ENCODE assay signal across 11 mouse cellular contexts in genomic region chr5:115522531-115522930, GRCm38 (mm10). TPM values are rescaled to one million over a fixed set of nuclear protein-coding genes. Genes with fewer than 3 reads are reported as not detected.
DNase-seq lines count a peak whose midpoint lies in the region; ATAC-seq and TF ChIP-seq lines count a peak whose summit lies in the region.
"Had no signal": no experiment of that assay in that cellular context is flagged by ENCODE, and none has a peak within 500 bp of the region (broad histone marks: within the 10 kb centered on the region; RNA-seq: fewer than 3 reads in every experiment).

No protein-coding gene starts in this region.

- no peak overlapping the region for H3K4me2 ChIP-seq in lung, embryonic 14.5 days
- H3K4me2 ChIP-seq in intestine, embryonic 14.5 days (ENCODE audit: low read length) = no peak overlapping the region
- H3K4me2 ChIP-seq in myocyte (ENCODE audit: low read depth) = peak overlapping the region; percentile 43

- H3K36me3 ChIP-seq in heart, adult 2 months (ENCODE audit: control insufficient read depth, insufficient read depth, low read length) = peaks cover 2% of the 10 kb centered on the region
- H3K36me3 ChIP-seq in lung, embryonic 14.5 days (ENCODE audit: insufficient read depth) = 0 out of 2 replicates have a peak, but pooled peaks cover 5% of the 10 kb centered on the region
- no peaks in the 10 kb centered on the region for H3K36me3 ChIP-seq in intestine, embryonic 14.5 days (ENCODE audit: control insufficient read depth, insufficient read depth, low read length)
- no peaks in the 10 kb centered on the region for H3K36me3 ChIP-seq in myocyte (ENCODE audit: control insufficient read depth, insufficient read depth)

- WGBS in heart, adult 2 months = 68% methylated on average over 4 of the region's 4 CpGs
- 80% methylated on average over 4 of the region's 4 CpGs for WGBS in lung, embryonic 14.5 days
- 81% methylated on average over 4 of the region's 4 CpGs for WGBS in intestine, embryonic 14.5 days

- peak overlapping the region; percentile 88 for H3K27ac ChIP-seq in heart, adult 2 months
- peak overlapping the region; percentile 78 for H3K27ac ChIP-seq in lung, embryonic 14.5 days (ENCODE audit: low read depth)
- peak overlapping the region; percentile 29 for H3K27ac ChIP-seq in intestine, embryonic 14.5 days (ENCODE audit: low read depth)

- no peaks in the 10 kb centered on the region for H3K9me3 ChIP-seq in lung, embryonic 14.5 days (ENCODE audit: low read depth, low read length)
- no peaks in the 10 kb centered on the region for H3K9me3 ChIP-seq in intestine, embryonic 14.5 days (ENCODE audit: control insufficient read depth, low read length)

- H3K27me3 ChIP-seq in heart, adult 2 months (ENCODE audit: control insufficient read depth, insufficient read depth, low read length) = no peaks in the 10 kb centered on the region
- H3K27me3 ChIP-seq in lung, embryonic 14.5 days (ENCODE audit: insufficient read depth, low read length) = no peaks in the 10 kb centered on the region
- no peaks in the 10 kb centered on the region for H3K27me3 ChIP-seq in intestine, embryonic 14.5 days (replicated peaks; ENCODE audit: control insufficient read depth, insufficient read depth, low read length)
- no peaks in the 10 kb centered on the region for H3K27me3 ChIP-seq in myocyte (ENCODE audit: control insufficient read depth, insufficient read depth, insufficient read length)

- H3K4me3 ChIP-seq in heart, adult 2 months = no peak overlapping the region
- no peak overlapping the region for H3K4me3 ChIP-seq in lung, embryonic 14.5 days (ENCODE audit: low read depth, low read length)
- no peak overlapping the region for H3K4me3 ChIP-seq in intestine, embryonic 14.5 days (ENCODE audit: low read depth, low read length)
- no peak overlapping the region for H3K4me3 ChIP-seq in myocyte

- no peak overlapping the region for H3ac ChIP-seq in myocyte (ENCODE audit: control insufficient read depth, insufficient read length)

- intact Hi-C loops in heart, adult 2 months (cut with DNase I) = loop anchor here (2.0 kb wide), 1 partner anchor 14 kb away; no protein-coding TSS in a partner anchor
- intact Hi-C loops in heart, postnatal 14 days (cut with DNase I) = no loop called here

- ATAC-seq in lung, embryonic 14.5 days (ENCODE audit: insufficient read depth) = no peak
- no peak for ATAC-seq in intestine, embryonic 14.5 days (replicated peaks; ENCODE audit: low FRiP score, low TSS enrichment, low read depth)

- no peak overlapping the region for H3K9ac ChIP-seq in heart, adult 2 months (ENCODE audit: low read depth, low read length)
- H3K9ac ChIP-seq in lung, embryonic 14.5 days = no peak overlapping the region
- H3K9ac ChIP-seq in intestine, embryonic 14.5 days (ENCODE audit: low read length) = no peak overlapping the region

- peak in 1 of 2 experiments; percentile 39 for DNase-seq in heart, adult 2 months
- DNase-seq in heart, postnatal 14 days = no peak
- no peak for DNase-seq in lung, embryonic 14.5 days
- DNase-seq in lung, adult 18-20 months = no peak
- no peak for DNase-seq in intestine, embryonic 14.5 days (ENCODE audit: low spot score)
- DNase-seq in layer of hippocampus, adult 9-10 months (ENCODE audit: low spot score) = no peak
- no peak for DNase-seq in cerebellum, adult 11 months

- no peak for TF ChIP-seq CTCF in heart, adult 2 months (IDR thresholded peaks at IDR 0.05)
- no peak for TF ChIP-seq CTCF in lung, embryonic 14.5 days (IDR thresholded peaks at IDR 0.05; ENCODE audit: low read depth)

- TF ChIP-seq EP300 in heart, adult 2 months (IDR thresholded peaks at IDR 0.05; ENCODE audit: insufficient read depth, low read depth, low read length) = no peak

- peaks cover 45% of the 10 kb centered on the region for H3K4me1 ChIP-seq in heart, adult 2 months (ENCODE audit: control insufficient read depth, insufficient read depth, low read length)
- peaks cover 24% of the 10 kb centered on the region for H3K4me1 ChIP-seq in lung, embryonic 14.5 days (ENCODE audit: insufficient read depth)
- peaks cover 38% of the 10 kb centered on the region for H3K4me1 ChIP-seq in intestine, embryonic 14.5 days (replicated peaks; ENCODE audit: control insufficient read depth, insufficient read depth, low read length)

- TF ChIP-seq POLR2A in heart, adult 2 months (IDR thresholded peaks at IDR 0.05; ENCODE audit: insufficient read depth, low read depth, low read length) = no peak
- no peak for TF ChIP-seq POLR2A in myocyte (IDR thresholded peaks at IDR 0.05; ENCODE audit: insufficient read length, low read depth)

- peaks cover 10% of the 10 kb centered on the region for H3K79me2 ChIP-seq in heart, adult 2 months (replicated peaks; ENCODE audit: control insufficient read depth, insufficient read depth, low read length)
- H3K79me2 ChIP-seq in myocyte (ENCODE audit: control insufficient read depth, insufficient read depth) = peaks cover 74% of the 10 kb centered on the region

TF ChIP-seq in myocyte, 11 proteins besides CTCF, POLR2A, EP300 and RAD21:
- TF ChIP-seq MYOG (IDR thresholded peaks at IDR 0.05; ENCODE audit: control insufficient read depth in 1 of 3, insufficient read depth in 1 of 3, insufficient read length in 2 of 3, low read depth in 2 of 3) (no peak), MYOD1 (IDR thresholded peaks at IDR 0.05; ENCODE audit: control insufficient read depth in 1 of 3, insufficient read length in 2 of 3, low read depth in 2 of 3) (no peak)

RNA-seq across cellular contexts. Expression of gene Pxn, which starts 16.1 kb away (rescaled TPM):
- total RNA-seq in heart, adult 2 months (2021) = 10 to 100 TPM; 35.9 to 37.1 TPM
- polyA plus RNA-seq in heart, adult 2 months (2012; rRNA removed) = 51.9 and 56.5 TPM in 2 replicates
- 10 to 100 TPM; 52.4 to 54.2 TPM for total RNA-seq in heart, postnatal 14 days (2021)
- 22.3 and 25.2 TPM in 2 replicates for polyA plus RNA-seq in lung, embryonic 14.5 days (2014; fragmentation: Nextera tagmentation; extraction: Ambion mirVana)
- 16.8 and 19.3 TPM in 2 replicates for polyA plus RNA-seq in intestine, embryonic 14.5 days (2014; fragmentation: Nextera tagmentation; extraction: Ambion mirVana)
- polyA plus RNA-seq in myocyte (2012; fragmentation: generic; extraction: Trizol) = 120 TPM

RNA-seq across cellular contexts. Expression of gene Rplp0, which starts 36.7 kb away (rescaled TPM):
- total RNA-seq in heart, adult 2 months (2021) = 100 to 1,000 TPM; 587 to 705 TPM
- polyA plus RNA-seq in heart, adult 2 months (2012; rRNA removed) = 1,240 and 1,274 TPM in 2 replicates
- 100 to 1,000 TPM; 645 to 715 TPM for total RNA-seq in heart, postnatal 14 days (2021)
- 1,859 and 1,954 TPM in 2 replicates for polyA plus RNA-seq in lung, embryonic 14.5 days (2014; fragmentation: Nextera tagmentation; extraction: Ambion mirVana)
- 2,116 and 2,150 TPM in 2 replicates for polyA plus RNA-seq in intestine, embryonic 14.5 days (2014; fragmentation: Nextera tagmentation; extraction: Ambion mirVana)
- polyA plus RNA-seq in myocyte (2012; fragmentation: generic; extraction: Trizol) = 3,361 TPM

RNA-seq across cellular contexts. Expression of gene Sirt4, which starts 38.0 kb away (rescaled TPM):
- total RNA-seq in heart, adult 2 months (2021) = 10 to 100 TPM; 15.3 to 18.8 TPM
- 25.1 and 31.3 TPM in 2 replicates for polyA plus RNA-seq in heart, adult 2 months (2012; rRNA removed)
- 10 to 100 TPM; 17.9 to 18.7 TPM for total RNA-seq in heart, postnatal 14 days (2021)
- polyA plus RNA-seq in lung, embryonic 14.5 days (2014; fragmentation: Nextera tagmentation; extraction: Ambion mirVana) = 22.8 and 23.9 TPM in 2 replicates
- 15.2 and 21.5 TPM in 2 replicates for polyA plus RNA-seq in intestine, embryonic 14.5 days (2014; fragmentation: Nextera tagmentation; extraction: Ambion mirVana)
- polyA plus RNA-seq in myocyte (2012; fragmentation: generic; extraction: Trizol) = 13.6 TPM

RNA-seq across cellular contexts. Expression of gene Gcn1l1, which starts 42.5 kb away (rescaled TPM):
- 10 to 100 TPM; 34.2 to 40.1 TPM for total RNA-seq in heart, adult 2 months (2021)
- 21.5 and 34.6 TPM in 2 replicates for polyA plus RNA-seq in heart, adult 2 months (2012; rRNA removed)
- 10 to 100 TPM; 45.1 to 46.6 TPM for total RNA-seq in heart, postnatal 14 days (2021)
- 52.9 and 58.8 TPM in 2 replicates for polyA plus RNA-seq in lung, embryonic 14.5 days (2014; fragmentation: Nextera tagmentation; extraction: Ambion mirVana)
- 43.6 and 44.8 TPM in 2 replicates for polyA plus RNA-seq in intestine, embryonic 14.5 days (2014; fragmentation: Nextera tagmentation; extraction: Ambion mirVana)
- 49.4 TPM for polyA plus RNA-seq in myocyte (2012; fragmentation: generic; extraction: Trizol)

RNA-seq across cellular contexts. Expression of gene Pla2g1b, which starts 56.5 kb away (rescaled TPM):
- total RNA-seq in heart, adult 2 months (2021) = not detected
- polyA plus RNA-seq in heart, adult 2 months (2012; rRNA removed) = not detected in 2 replicates
- total RNA-seq in heart, postnatal 14 days (2021) = not detected
- polyA plus RNA-seq in lung, embryonic 14.5 days (2014; fragmentation: Nextera tagmentation; extraction: Ambion mirVana) = 4.5 and 5.6 TPM in 2 replicates
- 5.0 and 6.3 TPM in 2 replicates for polyA plus RNA-seq in intestine, embryonic 14.5 days (2014; fragmentation: Nextera tagmentation; extraction: Ambion mirVana)
- polyA plus RNA-seq in myocyte (2012; fragmentation: generic; extraction: Trizol) = not detected
- total RNA-seq: left cerebral cortex, adult 8-10 months had no signal
- polyA plus RNA-seq: C2C12; erythroblast, embryonic 14.5 days had no signal

Comparison
In these comparisons a context has a peak if more than half of its experiments do, and no peak if none do; other contexts are left out.
1. H3K27ac ChIP-seq: peak in every context shown above with its lines; median percentile 88 in heart, adult 2 months; 78 in lung, embryonic 14.5 days; 29 in intestine, embryonic 14.5 days.